Mouse (Mus musculus): ENCODE measurements around the gene Erg.

Erg gene

DNA sequence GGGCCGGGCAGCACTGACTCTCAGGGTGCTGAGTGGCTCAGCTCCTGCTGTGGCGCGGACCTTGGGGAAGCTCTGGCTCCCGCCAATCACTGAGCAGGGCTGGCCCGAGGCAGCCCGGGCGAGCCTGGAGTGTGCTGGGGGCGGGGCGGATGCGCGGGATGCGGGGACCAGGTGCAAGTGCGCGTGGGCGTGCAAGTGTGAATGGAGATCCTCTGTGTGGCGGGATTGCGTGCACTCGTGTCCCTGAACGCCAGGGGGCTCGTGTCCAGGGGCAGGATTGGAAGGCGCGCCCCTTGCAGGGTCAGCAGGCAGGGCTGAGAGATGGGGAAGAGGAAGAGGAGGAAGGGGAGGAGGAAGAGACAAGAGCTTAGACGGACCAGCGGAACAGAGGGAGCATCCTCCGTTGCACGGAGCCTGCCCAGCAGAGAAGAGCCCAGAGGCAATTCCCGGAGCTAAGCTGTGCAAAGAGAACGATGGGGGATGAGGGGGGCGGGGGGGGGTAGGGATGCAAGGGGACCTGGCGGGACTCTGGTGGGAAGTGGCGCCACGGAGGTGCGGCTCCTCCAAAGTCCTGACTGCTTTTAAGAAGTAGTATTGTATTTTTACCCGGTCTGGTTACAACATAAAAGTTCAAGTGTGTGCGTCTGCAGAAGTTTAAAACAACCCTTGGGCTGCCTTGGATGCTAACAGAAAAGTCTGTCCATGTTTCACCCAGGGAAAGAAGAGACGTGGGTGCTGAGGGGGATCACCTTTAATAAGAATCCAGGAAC, 667 bp downstream of the Erg start:
- CTCF ChIA-PET, result interaction anchor here (0.5 to 0.6 kb wide), 2 partner anchors 9 to 39 kb away, joined by 3 to 7 read pairs; no protein-coding TSS in a partner anchor

DNA sequence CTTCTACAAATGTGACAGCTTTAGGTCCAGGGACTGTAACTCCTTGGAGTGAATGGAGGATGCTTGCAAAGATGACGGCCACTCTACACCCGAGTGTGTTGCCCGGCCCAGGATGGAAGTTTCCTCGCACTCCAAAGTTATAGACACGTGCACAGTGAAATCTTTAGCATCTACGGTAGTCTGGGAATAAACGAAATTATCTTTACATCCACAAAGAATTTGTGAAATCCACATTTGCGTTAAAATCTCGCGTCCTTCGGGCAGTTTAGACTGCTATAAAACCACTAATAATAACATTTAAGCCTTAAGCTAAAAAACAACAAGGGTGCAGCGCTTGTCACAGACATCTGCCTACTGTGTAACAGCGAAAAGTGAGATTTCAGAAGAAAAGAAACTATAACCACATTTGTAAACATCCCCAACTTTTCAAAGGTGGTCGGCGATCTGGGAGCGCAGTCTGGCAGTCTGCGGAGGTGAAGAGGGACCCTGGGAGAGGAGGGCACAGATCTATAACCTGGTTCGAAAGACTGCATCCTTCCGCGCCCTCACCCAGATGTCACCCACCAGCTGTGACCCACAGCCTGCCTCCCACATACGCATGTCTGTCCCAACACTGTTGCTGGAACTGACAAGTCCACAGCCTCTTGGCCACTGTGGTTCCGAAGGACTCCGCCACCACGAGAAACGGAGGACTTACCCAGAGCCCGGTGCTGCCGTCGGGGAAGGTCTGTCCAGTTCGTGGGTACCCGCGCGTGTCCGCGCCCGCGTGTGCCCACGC, 1.5 kb downstream of the Erg start:
- CTCF ChIA-PET, result interaction anchor here (0.5 kb wide), 1 partner anchor 9 kb away, joined by 3 read pairs; no protein-coding TSS in a partner anchor

DNA sequence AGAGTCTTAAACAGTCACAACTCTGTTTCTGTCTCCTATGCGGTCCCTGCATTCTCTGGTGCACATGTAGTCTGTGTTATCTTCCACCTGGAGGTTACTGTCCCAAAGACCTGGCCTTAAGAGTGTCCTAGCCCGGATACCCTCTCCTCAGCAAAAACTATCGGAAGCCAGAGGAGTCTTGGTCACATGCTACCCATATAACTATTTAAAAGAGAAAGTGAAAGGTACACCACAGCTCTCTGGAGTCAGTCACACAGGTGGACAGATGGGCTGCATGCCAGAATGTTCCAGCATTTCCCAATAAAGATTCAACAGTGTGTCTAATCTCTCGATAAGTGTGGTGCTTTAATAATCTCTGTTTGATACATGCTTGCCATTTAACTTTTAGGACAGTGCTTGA, 7.1 kb downstream of the Erg start:
- CTCF ChIA-PET, result no interaction called here

DNA sequence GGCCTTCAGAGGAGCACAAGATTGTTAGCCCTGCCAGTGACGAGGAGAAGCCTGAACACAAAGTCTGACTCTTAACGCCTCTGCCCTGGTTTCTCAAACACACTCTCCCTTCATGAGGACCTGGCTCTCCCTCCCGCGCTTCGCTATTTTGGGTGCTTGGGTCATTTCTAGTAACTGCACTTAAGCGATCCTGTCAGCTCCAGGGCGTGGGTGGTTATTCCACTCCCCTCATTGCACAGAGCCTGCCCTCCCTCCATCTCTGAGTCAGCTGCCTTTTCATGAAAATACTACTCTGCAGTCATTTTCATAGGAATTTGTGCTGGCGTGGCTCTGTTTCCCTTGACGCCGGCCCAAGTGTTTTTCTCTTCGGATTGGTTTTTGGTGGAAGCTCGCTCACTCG, 13.2 kb downstream of the Erg start:
- CTCF ChIA-PET, result no interaction called here

DNA sequence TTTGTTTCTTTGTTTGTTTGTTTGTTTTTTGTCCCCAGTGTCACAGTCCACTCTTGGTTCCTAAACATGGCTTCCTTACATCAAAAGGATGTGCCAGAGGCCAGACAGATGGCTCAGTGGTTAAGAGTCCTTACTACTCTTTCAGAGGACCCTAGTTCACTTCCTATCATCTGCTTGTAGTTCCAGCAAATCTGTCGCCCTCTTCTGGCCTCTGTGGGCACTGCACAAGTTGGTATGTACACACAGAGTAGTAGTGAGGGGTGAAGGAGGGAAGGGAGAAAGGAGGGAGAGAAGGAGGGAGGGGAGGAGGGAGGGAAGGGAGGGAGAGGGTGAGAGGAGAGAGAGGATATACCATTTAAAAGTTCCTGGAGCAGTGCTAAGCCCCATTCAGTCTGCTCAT, 15.8 kb downstream of the Erg start:
- CTCF ChIA-PET, result no interaction called here

DNA sequence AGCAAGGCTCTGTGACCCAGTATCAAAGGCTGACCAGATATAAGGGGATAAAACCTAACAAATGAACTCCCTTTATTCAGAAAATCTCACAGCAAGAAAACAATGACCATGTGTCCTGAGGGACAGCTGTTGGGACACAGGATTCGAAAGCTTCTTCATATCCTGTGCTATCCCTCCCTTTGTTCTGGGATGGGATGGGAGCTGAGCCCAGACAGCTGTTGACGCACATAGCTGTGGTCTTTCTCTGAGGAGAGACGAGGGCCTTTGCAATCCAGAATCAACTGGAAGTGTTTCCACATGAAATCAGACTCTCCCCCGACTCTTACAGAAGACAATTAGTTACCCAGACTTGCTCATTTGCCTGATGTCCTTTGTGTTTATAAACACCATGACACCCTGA, 29.6 kb downstream of the Erg start:
- CTCF ChIA-PET, result no interaction called here

DNA sequence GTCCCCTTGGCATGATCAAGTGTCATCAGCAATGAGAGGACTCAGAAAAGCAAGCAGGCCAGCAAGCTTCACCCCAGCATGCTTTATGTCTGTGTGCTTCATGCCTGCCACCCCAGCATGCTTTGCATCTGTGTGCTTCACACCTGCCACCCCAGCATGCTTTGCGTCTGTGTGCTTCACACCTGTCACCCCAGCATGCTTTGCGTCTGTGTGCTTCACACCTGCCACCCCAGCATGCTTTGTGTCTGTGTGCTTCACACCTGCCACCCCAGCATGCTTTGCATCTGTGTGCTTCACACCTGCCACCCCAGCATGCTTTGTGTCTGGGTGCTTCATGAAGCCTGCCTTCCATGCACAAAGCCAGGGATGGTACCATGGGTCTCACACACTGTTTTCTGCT, 33.3 kb downstream of the Erg start:
- CTCF ChIA-PET, result interaction anchor here (0.7 kb wide), 1 partner anchor 392 kb away, joined by 3 read pairs; no protein-coding TSS in a partner anchor

DNA sequence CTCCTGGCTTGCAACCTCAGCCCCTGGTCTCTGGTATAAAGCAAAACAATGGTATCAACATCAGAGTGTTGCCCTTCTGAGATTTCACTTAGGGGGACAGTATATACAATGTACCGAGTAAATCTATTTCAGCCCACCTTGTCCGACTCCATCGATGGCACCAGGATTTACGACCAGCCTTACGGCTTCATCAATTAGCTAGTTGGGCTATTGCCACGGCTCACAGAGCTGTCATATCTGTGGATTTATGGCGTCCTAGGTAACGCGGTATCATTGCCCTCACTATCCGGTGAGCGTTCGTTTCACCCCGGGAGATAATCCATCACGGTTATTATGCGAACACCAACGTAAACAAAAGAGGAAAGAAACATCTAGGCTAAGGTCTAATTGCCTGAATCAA, 33.9 kb downstream of the Erg start:
- CTCF ChIA-PET, result no interaction called here

DNA sequence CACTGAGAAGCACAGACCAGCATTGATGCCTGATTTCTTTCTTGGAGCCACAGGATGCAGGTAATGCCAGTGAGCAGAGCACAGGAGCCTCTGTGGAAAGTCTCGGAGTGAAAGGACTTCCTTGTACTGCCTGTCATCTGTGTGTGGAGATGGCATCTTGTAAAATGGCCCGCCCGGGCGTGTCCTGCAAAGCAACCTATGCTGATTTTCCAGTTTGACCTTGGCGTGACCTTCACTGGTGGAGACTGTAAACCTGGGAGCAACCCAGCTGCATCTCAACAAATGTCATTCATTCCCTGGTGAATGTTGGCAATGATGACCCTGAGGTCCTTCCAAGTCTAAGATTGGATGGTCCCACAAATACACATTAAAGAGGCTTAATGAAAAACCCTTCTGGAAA, 35.9 kb downstream of the Erg start:
- CTCF ChIA-PET, result no interaction called here

DNA sequence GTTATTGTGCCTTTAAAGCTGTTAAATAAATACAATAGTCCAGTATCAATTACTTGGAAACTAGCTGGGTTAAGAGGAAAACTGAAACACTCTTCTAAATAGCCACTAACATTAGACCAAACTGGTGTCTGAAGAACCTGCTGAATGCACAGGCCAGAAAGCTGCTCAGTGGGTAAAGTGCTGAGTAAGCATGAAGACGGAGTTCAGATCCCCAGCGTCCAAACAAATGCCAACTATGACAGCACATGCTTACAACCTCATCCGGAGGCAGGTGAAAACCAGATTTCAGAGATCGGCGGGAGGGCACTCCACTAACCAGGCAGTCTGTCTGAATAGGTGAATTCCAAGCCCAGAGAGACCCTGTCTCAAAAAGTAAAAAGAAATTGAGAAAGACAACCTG, 41.6 kb downstream of the Erg start:
- CTCF ChIA-PET, result no interaction called here

DNA sequence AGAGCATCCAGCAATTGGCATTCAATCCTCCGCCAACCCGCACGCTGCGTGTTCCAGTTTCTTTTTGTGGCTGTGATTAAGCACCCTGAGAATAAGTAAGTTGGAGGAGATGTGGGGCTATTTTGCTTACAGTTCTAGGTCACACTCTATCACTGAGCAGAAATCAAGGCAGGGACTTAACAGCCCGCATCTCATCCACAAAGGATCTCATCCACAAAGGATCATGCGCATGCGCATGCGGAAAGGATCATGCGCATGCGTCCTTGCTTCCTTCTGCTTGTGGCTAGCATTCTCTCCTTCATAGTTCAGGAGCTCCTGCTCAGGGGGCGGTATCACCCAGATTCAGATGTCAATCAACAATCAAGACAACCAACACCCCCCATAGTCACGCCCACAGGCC, 42.9 kb downstream of the Erg start:
- CTCF ChIA-PET, result no interaction called here

DNA sequence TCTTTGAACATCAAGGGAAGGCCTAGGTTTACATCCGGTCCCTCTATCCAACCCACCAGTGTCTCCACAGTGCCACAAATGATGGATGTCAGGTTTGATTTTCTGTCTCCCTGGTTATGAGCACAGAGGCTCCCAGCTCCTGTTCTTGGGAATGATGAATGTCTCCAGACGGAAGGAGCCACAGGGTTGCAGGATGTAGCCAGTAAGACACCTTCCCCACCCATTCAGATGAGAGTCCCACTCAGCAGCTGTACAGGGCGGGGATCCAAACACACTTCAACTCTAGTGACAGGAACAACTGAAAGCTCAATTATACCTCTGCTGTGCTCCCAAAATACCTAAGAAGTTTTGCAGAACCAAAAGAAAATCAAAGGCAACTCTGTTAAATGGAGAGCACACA, 51.2 kb downstream of the Erg start:
- CTCF ChIA-PET, result no interaction called here

DNA sequence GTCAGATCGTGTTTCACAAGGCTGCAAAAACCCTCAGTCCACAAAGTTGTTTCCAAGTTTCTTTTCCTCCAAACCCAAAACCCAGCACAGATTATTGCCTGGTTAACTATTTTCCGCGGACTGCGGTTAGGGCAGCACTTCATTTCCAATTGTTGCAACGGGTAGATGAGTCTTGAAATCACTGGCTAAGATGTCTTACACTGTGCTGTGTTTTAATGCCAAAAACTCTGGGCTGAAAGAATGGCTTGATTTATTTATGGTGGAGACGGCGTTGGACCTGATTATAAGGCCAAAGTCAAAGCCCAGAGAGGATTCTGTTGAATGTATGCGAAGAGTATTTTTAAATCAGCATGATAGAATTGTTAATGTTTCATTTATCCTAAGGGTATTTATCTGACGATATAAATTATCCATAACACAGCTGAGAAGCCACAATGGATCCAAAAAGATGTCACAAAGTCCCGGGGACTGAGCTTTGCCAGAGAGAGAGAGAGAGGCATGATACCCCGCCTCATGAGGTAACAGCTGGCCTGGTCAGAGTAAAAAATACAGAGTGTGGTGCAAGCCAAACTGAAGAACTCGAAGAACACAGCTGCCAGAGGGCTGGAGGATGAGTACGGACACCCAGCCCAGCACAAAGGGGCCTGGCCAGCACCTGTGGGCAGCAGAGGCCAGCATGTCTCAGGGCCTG, 53.9 kb downstream of the Erg start:
- CTCF ChIA-PET, result no interaction called here

DNA sequence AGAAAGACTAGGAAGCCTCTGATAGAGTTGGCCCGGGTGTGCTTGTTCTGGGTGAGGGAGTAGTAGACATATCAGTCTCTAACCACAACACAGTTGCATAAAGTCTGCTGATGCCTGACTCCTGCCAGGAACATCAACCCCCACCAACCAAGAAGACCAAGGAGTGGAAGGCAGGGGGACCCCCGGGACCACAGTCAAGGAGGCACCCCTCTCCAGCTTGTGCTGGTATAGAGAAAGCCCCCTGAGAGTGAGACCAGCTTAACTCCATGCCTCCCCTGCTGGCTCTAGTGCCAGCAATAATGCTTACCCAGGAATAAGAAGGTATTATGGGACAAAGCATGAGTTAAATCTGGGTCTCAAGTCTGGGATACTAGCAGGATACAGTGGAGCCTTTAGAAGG, 58.8 kb downstream of the Erg start:
- CTCF ChIA-PET, result no interaction called here

DNA sequence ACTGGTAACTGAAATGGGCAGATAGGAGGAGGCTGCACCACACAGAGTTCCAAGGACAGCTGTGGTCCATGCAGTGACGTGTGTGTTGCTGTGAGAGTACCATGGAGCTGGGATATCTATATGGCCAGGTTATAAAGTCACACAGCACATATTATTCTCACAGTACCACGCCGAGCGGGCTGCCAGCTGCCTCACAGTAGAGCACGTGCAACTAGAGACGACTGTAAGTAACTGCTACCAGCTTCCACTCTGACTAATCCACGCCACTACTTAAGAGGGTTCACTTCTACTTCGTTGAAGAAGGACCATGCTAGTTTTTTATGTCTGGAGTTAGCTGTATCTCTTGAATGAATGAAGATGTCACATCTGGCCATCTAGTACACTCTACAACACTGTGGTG, 66.9 kb downstream of the Erg start:
- CTCF ChIA-PET, result interaction anchor here (0.6 kb wide), 1 partner anchor 761 kb away, joined by 4 read pairs; no protein-coding TSS in a partner anchor

DNA sequence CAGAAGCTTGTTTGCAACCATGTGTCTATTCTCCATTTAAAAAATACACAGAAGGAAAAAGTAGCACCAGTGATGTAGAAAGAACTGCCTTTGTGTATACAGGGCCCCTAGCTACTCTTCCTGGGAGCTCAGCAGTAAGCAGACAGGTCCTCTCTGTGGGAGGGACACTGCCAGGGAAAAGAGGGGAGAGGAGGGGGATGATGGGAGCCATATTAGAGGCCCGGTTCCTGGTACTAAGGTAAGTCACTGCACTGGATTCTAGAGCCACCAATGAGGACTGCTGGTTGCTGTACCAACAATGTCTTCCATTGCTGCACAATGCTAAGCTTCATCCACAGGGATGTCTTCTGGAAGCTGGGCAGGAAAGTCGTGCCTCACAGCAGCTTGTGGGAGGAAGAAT, 80.3 kb downstream of the Erg start:
- CTCF ChIA-PET, result no interaction called here

DNA sequence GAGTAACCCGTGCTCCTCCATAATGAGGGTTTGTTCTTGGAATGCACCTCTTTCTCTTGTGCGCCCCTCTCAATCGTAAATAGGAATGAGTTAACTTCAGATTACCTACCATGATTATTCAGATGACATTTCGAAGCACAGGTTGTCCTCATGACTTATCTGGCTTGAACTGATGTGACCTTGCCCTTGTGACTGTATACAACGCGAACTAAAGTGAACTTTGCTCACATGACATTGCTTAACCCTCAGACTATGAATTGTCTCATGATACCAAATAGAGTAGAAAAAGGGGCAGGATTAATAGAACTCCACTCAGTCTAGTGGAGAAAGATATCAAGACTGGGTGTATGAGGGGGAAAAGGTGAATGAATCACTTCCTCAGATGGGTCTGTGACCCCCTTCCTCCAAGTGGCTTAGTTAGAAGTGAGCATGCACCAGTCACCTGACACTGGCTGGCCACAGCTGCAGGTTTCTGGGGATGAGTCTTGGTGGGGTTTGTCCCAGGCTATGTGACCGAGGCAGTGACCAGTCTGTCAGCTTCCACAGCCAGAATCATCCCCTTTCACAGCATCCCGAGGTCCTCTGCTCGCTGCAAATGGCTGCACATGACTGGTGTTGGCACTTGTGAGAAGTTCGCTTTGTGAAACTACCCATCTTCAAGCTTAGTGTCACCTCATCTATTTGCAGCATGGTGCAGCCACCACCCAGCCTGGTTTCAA, 89.7 kb downstream of the Erg start:
- CTCF ChIA-PET, result interaction anchor here (0.7 kb wide), 1 partner anchor 51 kb away, joined by 6 read pairs; no protein-coding TSS in a partner anchor

DNA sequence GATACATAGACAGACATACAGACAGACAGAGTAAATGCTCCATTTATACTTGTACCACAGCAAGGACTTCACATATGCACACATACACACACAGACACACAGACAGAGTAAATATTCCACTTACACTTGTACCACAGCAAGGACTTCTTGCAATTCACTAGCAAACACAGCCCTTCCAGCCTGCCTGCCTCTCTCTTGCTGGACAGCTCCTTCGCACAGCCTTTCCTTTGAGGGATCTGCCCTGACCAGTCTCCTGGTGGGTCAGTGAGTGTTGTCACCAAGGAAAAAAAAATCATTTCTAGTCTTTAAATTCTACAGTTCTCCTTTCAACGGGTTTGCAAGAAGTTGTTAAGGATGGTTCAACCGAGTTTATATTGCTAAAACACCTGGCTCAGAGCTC, 92.3 kb downstream of the Erg start:
- CTCF ChIA-PET, result no interaction called here

DNA sequence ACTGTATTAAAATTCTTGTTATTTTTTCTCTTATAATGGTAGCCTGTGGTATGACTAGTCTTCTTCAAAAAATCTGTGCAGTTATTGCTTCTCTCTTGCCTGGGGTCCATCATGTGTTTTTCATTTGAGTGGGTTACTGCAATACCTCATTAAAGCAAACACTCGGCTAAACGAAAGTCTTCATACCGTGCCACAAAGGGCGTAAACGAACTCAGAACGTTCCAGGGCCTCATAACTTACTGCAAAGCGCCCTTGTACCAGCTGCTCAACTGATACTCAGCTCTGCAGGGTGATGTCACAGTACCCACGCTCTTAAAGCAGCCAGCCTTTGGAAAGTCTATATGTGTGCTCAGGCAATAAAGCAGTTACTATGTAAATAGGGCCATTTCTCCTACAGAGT, 93.1 kb downstream of the Erg start:
- CTCF ChIA-PET, result no interaction called here

DNA sequence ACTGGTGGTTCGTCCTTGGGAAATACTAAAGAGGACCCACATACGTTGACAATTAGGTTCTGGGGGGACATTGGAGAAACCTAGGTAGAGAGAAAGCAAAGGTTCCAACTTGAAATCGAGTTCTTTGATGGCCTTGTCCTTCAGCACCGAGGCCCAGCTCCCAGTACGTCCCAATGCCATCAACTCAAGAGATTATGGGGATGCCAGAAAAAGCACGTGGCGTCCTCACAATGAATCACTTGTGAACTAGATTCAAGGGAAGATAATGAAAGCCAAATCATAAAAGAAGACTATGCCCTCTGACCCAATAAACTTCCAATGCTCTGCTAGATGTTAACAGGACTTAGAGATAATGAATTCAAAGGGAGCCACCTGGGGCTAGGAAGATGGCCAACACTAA, 94.2 kb downstream of the Erg start:
- CTCF ChIA-PET, result no interaction called here

DNA sequence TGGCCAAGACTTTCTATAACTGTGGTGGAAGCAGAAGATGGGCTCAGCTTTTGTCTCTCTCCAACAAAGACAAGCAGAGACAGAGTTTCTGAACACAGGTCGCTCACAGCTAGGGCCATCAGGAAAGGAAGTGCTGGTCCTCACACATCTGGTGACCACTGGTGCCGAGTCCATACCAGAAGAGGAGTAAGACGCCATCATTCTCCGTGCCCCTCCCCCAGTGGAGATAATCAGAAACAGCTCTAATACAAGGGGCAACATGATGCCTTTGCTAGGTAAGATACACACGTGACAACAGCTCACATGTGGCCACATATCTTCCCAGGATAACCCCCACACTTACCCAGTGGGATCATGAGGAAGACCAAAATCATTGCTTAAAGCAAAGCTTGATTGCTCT, 96.0 kb downstream of the Erg start:
- CTCF ChIA-PET, result no interaction called here
